Mouse (Mus musculus) small intestine, adult 2 months (tissue): ENCODE results near the gene Loxl3.
A peak's percentile ranks its signal among the peaks of the same experiment; 100 is the strongest.

Experiments used
- CTCF ChIP-seq: fragments of 200-500 bp; IDR thresholded peaks from 2 replicates; pipeline ENCODE4 v1.5.1; 2012; ENCODE audit warnings: low read depth, mild to moderate bottlenecking, control low read depth, inconsistent platforms, low read length, moderate library complexity, mixed read lengths; ENCODE audit not compliant: insufficient replicate concordance, insufficient read length; ENCODE audit errors: extremely low read depth
- POLR2A ChIP-seq: fragments of 200-500 bp; IDR thresholded peaks from 2 replicates; pipeline ENCODE4 v1.6.1; 2012; ENCODE audit warnings: low read depth, mild to moderate bottlenecking, control low read depth, inconsistent platforms, low read length, moderate library complexity

GRCm38 (mm10) chr6:83032769-83033191, 1.2 kb upstream of the Loxl3 start:
- TF ChIP-seq CTCF = peak; percentile 16; the same call in 1 of the 2 replicates
- no peak; the same call in 1 of the 2 replicates for TF ChIP-seq POLR2A
